Mouse (Mus musculus): ENCODE measurements around the gene Bad.
A peak's percentile ranks its signal among the peaks of the same experiment; 100 is the strongest.

The Bad gene

DNA sequence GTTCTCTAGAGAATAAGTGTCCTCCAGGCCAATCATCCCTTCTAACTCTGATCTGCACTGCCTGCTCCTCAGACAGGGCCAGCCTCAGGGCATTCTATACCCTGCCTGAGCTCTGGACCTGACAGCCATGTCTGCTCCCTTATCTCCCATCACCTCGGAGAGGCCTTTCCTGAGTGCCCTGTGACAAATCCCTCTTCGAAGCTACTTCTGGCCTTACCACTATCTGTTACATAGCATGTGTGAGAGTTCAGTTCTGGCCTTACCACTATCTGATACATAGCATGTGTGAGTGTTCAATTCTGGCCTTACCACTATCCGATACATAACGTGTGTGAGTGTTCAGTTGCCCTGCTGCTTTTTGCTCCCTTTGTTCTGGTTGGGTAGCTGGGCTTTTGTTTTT is 26.4 kb upstream of the Bad start:
- no peak for DNase-seq

DNA sequence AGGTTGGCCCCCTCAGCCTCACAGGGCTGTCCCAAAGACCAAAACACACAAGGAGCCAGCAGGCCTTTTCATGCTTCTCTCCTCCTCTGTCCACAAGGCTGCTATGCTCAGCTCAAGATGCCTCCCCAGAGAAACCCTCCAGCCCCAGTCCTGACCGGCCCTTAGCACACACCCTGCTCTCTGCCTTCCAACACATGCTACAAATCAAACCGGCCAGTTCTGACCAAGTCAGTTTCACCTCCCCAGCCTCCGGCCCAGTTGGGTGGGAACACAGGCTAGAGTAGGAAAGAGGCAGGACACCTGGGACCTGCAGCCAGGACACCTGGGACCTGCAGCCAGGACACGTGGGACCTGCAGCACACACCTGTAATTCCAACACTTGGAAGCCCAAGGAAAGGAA is 25.2 kb upstream of the Bad start:
- DNase-seq: peak; percentile 11

DNA sequence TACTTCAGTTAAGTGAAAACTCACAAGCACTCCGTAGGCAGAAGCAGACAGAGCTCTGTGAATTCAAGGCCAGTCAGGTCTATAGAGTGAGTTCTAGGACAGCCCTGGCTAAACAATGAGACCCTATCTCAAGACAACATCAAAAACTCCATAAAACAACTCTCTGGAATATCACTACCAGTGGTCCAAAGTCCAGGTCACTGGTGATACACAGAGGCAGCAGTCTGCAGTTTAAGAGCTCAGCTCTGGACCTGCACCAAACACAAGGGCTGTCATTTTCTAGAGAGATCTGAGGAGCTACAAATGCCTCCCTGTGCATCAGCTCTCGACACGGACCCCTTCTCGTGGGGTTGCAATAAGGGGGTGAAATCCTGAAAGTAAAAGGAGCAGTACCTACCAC is 23.3 kb upstream of the Bad start:
- DNase-seq: no peak

DNA sequence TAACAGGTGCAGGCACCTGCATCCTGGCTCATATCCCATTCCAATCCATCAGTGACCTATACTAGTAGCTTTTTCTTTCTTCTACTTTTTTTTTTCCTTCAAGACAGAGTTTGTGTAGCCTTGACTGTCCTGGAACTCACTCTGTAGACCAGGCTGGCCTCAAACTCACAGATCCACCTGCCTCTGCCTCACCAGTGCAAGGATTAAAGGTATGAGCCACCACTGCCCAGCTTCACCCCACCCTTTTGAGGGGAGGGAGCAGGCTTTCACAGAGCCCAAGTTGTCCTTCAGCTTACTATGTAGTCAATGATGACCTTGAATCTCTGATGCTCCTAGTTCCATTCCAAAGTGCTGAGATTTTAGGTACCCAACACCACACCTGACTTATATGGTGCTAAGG is 22.2 kb upstream of the Bad start:
- DNase-seq: no peak

DNA sequence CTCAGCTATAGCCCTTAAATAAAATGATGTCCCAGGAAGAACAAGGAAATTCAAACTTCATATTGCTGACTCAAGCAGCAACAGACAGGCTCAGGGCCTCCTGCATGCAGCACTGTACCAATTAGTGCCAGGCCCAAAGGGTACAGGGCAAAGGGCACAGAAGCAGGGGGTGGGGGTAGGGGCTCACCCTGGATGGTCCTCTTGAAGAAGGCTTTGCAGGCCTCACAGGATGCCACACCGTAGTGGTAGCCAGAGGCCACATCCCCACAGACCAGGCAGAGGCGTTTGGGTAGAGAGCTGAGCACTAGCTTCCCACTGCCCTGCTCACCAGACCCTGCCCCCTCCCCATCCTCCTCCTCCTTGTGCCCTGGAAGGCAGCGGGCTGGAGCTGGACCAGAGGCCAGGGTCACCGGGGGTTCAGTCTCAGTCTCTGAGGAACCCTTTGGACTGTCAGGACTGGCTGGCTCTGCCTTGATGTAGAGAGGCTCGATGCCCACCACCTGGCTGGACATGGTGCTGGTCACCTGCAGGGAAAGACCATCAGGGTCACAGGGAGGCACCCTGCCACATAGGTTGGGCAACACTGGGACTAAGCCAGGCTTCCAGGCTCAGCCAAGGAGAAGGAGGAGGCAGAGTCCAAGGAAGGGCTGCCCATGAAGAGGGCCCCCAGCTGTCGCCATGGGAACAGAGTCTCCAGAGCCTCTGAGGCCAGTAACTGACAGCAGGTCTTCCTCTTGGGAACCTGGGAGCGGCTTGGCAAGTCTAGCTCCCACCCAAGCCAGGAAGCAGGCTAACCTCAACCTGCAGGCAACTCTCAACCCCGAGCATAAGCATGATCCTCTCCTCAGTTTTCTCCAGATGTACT is 21.6 kb upstream of the Bad start:
- DNase-seq: peak; percentile 58

DNA sequence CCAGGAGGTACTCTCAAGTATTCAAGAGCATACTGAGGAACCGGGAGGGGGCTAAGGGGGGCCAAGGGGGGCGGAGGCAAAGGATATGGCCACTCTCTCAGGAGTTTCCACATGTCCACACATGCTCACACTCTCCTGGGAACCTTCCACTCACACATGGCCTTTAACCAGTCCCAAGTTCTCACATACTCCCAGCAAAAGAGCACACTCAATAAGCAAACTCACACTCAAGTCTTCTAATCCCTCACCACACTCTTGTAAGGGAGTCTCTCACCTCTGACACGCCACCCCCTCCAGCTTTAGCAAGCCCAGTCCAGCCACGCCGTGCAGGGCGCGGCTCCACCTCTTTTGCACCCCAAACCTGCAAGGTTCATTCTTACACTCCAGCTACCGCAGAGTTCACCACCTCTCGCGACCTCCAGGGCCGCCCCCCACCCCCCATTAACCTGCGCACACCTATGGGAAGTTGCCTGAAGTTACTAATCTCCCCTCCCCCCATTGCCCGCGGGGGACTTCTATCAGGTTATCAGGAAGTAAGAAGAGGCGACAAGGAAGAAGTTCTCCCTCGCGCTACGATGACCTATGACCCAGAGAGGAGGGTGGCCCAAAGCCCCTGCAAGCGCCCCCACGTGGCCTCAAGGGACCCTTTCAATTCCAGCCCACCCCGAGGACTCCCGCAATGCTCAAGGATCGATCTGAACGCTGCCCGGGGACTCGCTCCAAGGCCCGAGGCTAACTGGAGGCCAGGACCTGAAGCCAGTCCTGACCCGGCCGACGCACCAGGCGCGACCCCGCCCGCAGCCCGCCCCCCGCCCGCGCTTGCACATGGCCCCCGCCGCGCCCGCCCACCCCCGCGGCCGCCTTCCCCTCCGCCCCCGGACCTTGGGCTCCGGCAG is 20.7 kb upstream of the Bad start:
- DNase-seq: peak; percentile 72

DNA sequence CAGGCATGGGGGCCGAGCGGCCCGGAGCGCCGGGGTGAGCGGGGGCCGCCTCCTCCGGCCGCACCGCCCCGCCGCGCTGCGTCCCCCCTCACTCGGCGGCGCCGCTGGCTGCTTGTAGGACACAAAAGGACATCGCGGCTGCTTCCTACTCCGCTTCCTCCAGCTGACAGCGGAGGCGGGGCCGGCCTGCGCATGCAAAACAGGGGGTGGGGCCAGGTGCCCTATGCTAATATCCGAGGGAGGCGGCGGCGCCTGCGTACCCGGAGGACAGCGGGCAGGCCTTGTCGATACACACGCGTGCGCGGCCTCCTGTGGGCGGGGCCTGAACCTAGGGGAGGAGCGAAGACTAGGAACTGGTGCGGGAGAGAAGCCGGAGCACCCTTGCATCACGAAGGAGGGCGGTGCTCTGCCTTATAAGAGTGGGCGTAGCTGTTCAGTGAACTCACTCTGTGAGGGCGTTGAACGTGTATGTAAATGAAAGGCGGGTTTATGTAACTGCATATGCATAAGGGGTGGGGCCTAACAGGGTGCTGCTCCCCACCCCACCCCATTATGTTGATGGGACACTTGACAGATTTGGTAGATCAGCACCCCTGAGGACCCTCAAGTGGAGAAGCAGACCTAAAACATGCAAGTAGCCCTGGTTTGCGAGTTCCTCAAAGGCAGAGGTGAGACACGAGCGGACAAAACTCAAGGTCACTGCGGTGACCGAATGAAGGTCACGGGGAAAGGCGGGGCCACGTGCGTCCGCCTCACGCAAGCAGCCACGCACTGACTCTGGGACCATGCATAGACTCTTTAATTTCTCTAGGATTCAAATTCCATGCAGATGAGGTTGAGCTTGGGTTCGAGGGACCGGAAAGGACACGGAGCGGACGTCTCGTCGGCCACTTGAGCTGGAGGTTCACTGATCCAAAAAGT is 19.8 kb upstream of the Bad start, which contains the start of gene Esrra:
TSS of gene Esrra (minus strand) at position 167 of the 921 bp plus-strand sequence.
- peak; percentile 100 for DNase-seq

DNA sequence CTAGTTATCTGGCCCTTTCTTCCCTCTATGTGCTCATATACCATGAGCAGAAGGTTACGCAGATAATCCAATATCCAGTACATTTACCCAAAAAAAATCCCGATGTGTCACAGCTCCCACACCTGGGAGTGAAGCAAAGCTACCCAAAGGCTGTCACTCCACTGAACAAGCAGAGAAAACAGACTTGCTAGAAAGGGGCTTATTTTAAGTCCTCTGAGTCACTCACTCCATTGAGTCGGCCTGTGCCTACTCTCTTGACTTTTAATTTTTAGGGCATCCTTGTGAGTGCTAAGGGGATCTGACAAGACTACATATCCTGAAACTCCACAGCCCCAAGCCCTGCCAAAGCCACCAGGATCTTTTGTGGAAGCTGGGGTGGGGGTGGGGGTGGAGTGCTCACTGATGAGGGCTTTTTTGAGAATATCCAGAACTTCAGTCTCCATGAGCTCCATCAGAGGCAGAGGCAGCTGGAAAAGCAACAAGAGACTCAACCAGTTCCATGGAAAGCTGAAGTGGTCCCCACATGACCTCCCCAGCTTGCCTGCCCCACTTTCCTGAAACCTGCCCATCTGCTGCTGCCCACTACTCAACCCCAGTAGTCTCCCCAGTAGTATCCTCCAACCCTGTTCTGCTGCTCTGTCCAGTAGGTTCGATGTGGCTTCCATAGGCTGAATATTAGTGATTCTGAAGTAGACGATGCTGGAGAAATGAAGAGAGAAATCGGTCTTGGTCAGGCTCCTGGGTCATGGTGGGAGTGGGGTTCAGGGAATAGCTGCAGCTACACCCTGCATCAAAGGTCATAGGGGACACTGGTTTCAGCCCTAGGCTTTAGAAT is 18.5 kb upstream of the Bad start:
- DNase-seq: no peak

DNA sequence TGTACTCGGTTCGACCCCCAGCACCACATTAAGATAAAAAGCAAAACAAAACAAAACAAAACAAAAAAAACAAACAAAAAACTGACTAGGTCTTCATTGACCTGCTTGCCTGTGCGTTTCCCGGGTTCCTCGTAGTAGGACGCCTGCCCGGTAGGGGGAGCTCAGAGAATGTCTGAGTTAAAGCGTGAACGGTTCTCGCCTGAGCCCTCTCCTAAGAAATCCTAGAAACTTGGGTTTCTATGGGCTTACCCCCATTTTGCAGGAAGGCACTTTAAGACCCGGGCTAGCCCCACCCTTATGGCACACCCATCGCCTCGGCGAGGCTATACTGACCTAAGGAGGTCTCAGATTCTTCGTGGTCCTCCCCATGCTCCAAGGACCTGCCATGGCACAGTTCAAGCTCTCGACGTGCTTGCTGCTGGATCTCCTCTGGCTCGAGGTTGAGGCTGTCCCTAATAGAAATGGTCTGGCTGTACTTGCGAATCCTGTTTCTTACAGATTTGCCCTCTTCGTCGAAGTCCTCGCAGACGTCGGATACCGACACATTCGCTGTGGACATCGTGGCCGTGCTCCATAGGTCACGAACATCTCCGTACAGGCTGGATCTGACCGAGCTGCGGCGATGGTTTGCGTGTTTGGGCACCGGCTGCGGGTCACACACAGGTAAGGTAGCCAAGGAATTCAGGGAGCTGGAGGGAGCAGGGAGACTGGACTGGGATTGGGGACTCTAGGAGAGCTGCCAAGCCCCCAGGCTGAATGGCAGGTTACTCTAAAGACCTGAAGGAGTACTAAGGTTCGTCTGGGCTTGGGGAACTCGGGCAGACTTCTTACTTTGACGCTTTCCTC is 17.0 kb upstream of the Bad start:
- DNase-seq: peak; percentile 87

DNA sequence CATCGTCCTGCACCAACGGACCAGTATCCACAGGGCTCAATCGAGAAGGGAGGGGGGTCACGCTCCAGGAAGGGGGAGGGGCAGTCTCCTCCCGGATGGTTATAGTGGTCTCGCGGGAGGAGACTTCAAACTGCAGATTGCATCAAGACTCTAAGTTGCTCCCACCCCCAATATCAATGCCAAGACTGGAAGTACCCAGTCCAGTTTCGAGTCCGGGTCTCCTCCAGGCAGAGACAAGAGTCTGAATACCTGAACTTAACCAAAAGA is 16.4 kb upstream of the Bad start, which contains the start of gene Catsperz:
TSS of gene Catsperz (minus strand) at position 74 of the 267 bp plus-strand sequence.
- no peak for DNase-seq

DNA sequence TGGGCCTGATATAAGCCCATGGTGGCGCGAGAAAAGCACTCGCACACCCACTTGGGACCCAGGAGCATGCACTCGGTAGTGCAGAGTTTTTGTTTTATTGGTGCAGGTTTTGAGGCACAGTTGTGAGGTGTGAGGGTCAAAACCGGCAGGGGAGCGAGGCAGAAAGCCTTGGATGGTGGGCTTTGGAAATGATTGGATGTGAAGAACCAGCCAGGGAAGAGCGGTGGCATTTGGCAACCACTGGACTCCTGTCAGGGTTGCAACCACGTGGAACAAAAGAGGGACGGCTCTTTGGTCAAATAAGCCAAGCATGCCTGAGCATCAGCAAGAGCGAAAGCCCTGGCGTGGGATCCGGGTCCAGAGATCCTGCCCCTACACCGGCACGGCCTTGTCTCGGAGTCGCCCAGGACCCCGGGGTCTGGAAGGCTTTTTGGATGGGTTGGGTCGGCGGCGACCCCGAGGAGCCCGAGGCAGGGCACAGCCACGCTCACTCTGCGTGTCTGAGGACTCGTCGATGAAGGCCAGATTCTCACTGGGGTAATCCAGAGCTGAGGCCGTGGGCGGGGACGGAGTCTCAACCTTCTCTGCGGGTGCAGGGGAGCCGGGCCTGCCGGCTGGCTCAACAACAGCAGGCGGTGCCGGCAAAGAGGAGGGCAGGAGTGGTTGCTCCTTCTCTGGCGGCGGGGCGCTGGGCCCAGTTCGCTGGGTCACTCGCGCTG is 15.9 kb upstream of the Bad start:
- no peak for DNase-seq

DNA sequence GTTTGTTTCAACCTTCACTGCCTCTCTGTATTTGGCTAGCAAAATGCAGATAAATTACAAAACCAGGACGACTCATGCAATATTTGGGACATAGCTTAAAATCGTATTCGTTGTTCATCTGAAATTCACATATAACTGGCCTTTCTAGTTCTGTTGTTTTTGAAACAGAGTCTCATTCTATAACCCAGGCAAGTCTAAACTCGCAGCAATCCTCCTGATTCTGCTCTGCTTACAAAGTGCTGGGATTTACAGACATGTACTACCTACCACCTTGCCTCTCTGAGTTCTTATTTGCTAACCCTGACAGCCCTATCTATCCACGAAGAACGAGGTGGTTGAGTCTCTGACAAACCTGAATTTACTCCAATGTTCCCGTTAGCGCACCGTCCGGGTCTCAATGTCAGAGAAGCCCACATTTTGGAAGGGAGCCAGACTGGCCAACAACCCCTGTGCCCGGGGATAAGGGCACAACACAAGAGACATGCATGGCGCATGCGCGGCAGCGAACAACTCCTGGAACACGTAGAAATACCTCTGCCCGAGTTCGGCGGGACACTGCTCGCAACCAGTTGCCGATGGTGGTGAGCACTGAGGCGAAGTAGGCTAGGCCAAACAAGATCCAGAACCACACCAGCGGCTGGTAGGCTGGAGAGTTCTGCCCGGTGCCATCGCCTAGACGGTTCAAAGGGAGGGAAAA is 15.0 kb upstream of the Bad start:
- no peak for DNase-seq

DNA sequence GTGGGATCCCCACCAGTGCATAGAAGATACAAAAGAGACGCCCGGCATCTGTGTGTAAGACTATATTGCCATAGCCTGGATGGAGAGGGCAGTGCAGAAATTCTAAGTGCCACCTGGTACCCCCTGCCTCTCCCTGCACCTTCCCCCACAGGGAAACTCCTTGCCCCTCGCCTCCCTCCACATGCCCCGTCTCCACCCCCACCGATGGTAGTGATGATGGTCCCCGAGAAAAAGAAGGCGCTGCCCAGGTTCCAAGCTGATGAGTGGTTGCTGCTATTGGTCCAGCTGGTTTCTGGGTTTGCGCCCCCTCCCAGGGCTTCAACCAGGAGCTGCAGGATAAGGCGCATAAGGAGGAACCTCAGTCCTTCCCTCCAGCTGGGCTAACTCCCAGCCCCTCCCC is 13.6 kb upstream of the Bad start:
- DNase-seq: no peak

DNA sequence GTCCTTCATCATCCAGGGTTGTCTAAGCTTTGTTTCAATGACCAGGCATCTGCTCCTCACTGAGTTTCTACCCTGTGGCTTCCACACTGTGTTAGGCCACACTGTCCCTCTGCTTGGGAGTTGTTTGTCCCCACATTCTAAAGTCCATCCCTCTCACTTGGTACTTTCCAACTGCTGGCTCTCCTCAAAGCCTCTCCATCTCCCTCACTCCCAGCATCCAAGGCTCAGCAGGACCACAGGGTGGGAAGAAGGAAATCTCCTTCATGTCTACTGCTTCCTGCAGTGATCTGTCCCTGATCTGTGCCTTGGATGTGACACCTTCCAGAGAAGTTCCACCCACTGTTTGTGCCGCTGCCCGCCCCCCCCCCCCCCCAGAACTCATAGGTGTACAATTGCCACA is 10.7 kb upstream of the Bad start:
- no peak for DNase-seq

DNA sequence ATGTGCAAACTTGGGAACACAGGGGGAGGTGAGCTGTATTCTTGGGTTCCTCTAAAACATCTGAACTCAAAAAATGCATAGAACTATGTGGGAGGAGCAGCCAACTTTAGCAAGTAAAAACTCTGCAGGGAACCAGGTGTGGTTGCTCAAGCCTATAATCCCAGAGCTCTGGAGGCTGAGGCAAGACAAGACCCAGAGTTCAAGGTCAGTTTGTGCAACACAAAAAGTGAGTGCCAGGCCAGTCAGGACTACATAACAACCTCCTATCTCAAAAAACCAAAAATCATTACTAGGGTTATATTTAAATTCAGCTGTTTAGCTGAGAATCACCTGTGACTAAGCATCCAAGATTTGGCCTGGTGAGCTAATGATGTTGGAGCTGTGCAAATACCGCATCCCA is 9.6 kb upstream of the Bad start:
- DNase-seq: no peak

DNA sequence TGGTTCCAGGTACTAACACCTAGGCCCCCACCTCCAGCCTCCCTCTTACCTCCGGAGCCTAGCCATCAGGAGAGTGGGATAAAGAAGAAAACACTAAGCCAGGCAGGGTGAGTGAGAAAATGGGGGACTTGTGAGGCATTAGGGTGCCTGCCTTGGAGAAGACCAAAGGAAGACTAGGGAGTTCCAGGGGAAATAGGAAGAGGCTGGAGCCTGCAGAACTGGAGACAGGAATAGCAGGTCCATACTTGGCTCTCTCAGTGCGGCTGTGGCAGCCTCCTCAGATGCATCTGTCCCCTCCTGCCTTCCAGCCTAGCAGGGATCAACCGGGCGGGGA is 8.6 kb upstream of the Bad start:
- DNase-seq: no peak

DNA sequence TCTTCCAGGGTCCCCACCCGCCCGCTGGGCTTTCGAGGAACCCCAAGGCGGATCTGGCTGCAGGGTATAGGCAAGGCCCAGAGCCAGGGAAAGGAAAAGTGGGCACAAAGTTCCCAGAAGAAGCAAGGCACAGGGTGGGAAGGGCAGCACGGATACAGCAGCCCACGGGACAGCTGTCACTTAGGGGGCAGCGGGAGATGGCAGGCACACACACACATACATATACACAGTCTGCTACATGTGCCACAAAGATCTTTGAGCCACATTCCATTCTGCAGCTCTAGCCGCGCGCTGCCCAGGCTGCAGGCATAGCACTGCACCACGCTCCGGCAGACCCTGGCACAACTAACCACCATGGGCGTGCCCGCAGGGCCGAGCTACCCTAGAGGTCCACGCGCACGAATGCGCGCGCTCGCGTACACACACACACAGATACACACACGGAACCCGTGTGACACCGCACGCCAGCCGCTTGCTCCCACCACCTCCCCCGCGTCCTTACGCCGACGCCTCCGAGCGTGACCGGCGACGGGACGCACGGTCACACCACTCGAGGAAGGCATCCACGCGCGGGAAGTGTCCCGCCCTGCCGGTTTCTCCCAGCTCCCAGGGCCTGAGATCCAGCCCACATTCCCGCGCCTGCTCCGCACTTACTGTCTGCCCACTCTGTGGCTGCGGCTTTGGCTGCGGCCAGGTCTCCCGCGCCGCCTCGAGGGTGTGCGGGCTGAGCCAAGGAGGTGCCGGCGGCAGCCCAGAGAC is 8.0 kb upstream of the Bad start:
- DNase-seq: peak; percentile 70

DNA sequence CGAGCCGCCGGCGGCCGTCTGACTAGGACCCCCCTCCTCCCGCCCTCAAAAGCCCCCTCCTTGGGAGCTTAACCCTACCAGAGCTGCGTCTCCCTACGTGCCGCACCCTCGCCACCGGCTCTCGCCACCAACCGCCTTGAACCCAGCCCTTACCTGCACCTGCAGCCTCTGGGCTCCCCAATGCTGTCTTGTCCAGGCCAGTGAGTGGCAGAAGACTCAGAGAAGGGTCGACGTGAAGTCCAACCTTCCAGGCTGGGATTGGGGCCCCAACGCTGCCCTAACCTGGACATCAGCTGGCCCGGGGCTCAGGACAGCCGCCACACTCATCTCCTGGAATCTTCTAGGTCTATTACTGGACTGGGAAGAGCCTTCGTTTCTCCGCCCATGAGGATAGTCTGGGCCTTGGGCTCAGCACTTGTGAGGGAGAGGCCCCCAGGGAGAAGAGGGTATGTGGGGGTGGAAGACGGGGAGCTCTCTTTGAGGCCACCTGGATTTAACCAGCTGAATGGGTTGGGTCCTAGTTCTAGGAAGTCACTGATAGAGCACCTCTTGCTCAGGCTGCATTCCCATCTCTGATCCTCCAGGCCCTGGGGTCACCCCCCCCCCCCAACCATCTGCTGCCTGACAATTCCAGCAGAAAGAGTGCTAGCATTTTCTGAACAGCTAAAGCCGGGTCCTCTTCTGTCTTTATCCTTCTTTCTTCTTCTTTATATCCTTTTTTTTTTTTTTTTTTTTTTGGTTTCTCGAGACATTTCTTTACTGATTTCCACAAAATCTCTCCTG is 7.3 kb upstream of the Bad start, which contains the start of gene Kcnk4:
TSS of gene Kcnk4 (minus strand) at position 321 of the 783 bp plus-strand sequence.
- no peak for DNase-seq

All from cerebellum, adult 11 months (tissue).